Mouse (Mus musculus): ENCODE results near the gene Ngfr.

The Ngfr gene

DNA sequence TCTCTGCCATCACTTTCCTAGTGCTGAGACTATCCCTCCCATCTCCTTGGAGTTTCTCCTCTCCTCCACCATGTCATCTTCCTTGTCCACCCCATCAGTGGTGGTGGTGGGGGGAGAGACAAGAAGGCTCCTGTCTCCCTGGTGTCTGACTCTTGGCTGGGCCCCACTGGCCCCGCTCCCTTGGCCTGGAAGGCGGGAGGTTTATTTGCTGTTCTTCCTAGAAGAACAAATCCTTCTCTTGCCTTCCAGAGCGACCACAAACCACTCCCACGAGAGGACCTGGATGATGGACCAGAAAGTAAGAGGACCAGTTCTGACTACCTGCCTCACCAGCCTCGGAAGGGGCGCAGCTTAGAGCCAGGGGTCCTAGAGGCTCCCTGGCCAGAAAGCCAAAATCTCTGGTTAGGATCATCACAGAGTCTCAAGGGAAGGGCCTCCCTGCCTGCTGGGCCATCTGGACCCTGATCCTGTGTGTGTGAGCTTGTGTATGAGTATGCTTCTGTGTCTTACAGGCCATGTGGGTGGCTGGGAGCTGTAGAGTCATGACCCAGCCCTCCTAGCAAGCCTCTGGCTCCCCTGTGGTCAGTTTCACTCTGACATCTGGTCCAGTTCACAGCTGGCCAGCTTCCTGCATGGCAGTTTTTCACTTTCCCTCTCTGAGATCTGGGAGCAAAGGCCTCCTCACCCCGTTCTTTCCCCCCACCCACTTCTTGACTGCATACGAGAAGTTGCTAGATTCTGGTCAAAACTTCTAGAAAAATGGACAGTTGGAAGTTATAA, 19.4 kb downstream of the Ngfr start:
- no peak for DNase-seq (ENCODE audit: inconsistent ontology term)

DNA sequence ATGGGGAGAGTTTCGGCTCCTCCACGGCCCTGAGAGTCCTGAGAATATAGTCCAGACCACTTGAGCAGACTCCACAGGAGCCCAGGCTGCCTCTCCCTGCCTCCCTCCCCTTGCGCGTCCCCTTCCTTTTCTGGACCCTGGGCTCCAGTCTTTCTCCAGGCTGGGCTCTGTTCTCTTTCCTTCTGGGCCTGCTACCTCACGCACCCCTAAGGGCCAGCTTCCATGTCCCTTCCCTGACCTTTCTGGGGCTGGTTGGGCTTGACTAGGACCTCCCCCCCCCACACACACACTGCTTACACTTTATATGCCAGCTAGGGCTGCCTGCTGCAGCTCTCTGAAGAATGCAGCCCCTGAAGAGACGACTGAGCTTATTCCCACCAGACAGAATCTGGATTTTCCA, 20.2 kb downstream of the Ngfr start:
- DNase-seq (ENCODE audit: inconsistent ontology term): no peak

DNA sequence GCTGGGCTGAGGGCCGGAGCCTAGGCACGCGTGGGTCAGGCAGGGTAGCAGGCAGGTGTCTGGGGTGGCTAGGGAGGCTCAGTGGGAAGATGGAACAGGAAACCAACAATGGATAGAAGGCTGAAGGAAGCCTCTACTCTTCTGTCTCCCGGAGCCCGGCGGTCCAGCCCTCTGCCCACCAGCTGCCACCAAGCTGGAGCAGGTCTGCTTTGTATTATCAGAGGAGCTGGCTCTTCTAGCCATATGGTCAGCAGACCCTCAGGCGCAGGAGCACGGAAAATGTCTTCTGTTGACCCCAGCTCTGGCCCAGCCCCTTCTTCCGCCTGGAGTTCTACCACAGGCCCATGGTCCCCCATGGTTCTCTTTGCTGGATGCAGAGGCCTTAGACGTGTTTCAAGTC, 22.2 kb downstream of the Ngfr start:
- DNase-seq (ENCODE audit: inconsistent ontology term): no peak

DNA sequence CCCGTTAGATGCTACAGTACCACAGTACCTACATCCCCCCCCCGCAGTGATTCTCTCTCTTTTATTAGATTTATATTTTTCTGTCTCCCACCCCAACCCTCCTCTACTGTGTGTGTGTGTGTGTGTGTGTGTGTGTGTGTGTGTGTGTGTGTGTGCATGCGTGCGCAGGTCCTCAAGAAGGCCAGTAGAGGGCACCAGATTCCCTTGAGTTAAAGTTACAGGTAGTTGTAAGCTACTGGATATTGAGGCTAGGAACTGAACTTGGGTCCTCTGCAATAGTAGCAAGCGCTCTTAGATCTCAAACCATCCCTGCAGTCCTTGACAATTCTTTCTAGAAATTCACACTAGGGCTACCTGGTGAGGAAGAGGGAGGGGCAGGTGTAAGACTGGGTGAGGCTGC, 23.7 kb downstream of the Ngfr start:
- no peak for DNase-seq (ENCODE audit: inconsistent ontology term)

DNA sequence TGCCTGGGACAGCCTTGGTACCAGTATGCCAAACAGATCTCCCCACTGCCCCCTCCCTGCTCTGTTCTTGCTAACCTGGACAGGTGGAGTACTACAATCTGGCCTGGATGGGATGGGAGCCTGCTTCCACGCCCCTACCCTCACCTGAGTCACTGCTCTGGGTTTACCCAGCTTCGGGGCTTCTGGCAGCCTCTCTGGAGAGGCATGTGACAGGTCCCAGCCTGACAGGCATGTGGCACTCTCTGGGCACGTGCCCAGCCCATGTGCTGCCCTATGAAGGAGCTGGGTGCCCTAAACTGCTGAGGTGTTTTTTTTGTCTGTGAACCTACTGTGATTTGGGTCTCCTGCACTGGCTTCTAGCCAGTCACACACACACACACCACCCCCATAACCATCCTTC, 26.8 kb downstream of the Ngfr start:
- no peak for DNase-seq (ENCODE audit: inconsistent ontology term)

DNA sequence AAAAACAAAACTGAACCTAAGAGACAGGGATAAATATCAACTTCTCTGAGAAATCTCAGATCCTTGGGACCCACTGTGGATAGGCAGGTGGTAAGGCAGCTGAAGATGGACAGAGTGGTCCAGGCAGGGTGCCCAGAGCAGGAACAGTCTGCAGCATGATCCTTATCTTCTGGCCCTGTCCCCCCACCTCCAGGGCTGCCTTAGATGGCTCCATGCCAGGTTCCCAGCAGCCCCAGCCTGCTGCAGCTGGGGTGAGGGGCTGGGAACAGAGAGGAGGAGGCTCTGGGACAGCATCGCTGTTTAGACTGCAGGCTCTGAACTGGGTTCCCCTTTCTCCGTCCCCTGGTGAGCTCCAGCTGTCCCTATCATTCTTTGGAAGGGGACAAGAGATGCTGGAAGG, 27.8 kb downstream of the Ngfr start:
- no peak for DNase-seq (ENCODE audit: inconsistent ontology term)

DNA sequence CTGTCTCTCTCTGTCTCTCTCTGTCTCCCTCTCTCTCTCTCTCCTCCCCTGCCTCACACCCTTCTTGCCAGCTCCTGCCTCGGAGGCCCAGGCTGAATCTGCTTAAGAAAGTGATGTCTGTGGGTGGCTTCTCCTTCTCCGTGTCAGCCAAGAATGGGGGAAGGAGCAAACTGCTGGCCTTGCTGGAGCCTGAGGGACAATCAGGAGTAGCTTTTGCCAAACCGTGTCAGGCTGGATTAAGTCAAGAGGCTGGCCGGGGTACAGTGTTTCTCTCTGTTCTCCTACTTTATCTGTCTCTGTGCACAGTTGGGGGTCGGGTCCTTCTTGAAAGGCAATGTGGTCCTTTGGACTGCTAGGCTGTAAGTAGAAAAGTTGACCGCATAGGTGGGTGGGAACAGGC, 29.8 kb downstream of the Ngfr start:
- peak; percentile 34 for DNase-seq (ENCODE audit: inconsistent ontology term)

DNA sequence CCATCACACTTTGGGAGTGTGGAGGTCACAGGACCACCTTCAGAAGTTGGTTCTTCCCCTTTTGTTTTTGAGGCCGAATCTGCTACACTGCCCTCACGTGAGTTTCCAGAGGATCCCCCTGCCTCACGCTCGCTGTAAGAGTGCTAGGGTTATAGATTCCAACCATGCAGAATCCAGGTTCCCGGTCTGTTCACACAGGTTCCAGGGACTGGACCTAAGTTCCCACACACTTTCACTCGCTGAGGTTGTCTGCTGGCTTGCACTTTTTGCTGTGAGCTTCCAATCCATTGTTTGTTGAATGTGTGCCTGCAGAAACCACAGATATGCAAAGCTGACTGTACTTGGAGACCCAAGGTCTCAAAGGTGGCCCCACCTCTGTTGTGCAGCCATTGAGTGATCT, 30.5 kb downstream of the Ngfr start:
- DNase-seq (ENCODE audit: inconsistent ontology term): peak; percentile 14

DNA sequence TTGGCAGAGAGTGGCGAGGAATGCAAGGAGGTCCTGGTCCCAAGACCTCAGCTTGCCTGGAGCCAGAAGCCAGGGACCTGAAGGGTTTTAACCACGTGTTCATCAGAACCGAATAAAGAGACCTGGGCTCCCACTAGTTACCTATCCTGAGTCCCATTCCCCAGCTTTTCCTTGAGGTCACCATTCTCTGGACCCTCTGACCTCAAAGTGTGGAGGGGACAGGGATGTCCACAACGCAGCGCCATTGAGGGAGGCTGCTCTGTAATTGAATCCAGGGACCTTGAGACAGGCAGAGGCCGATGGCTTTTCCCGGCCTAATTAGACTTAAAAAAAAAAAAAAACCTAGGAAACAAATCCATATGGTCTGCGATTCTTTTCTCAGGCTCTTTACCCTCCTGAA, 32.3 kb downstream of the Ngfr start:
- DNase-seq (ENCODE audit: inconsistent ontology term): no peak

DNA sequence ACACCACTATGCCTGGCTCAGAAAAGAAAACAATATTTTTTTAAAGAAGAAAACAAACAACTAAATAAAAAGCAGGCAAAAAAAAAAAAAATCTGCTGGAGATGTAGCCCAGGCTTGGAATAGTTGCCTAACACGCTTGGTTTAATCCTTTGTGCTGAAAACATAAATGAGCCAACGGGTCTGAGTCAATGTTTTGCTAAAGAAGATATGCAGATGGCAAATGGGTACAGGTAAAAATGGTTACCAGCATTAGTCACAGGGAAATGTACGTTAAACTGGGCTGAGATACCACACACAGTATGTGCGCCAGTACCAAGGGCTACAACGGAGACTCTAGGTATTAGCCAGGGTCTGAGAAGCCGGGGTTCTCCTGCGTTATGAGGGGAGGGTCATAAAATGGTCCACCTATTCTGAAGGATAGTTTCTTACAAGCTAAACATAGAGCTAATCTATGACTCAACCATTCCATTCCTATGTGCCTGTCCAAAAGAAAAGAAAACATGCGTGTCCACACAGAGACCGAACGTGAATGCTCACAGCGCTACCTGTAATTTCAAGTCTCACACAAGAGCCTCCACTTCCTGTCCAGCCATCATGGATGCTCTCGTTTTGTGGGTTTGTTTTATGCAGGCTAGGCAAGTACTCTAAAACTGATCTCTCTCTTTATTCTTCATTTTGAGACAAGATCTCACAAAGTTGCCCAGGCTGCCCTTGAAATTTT, 37.1 kb downstream of the Ngfr start:
- DNase-seq (ENCODE audit: inconsistent ontology term): no peak

DNA sequence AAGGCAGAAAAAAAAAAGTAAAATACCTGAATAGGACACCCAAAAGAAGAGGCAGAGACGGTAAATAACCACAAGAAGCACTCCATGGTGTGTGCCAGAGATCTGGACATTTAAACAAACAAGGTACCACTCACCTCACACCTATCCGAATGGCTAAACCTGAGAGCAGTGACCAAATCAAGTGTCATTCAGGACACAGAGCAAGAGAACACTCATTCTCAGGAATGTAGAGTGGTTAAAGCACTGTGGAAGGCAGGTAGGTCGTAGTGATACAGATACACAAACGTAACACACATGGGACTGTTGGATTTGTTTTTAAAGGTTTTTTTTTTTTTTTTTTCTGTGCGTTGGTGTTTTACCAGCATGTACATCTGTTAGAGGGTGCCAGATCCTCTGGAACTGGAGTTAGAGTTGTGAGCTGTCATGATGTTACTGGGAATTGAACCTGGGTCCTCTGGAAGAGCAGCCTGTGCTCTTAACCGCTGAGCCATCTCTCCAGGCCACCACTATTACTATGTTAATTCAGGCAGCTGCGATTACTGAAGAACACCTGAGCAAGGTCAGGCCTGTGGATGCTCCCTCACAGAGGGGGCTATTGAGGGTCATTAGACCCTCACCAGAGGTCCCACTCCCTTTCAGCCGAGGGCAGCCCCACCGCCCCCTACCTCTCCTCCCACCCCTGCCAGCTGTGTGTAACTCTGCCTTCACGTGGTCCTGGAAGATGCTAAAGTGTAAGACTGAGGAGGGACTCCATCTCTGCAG, 41.3 kb downstream of the Ngfr start:
- no peak for DNase-seq (ENCODE audit: inconsistent ontology term)

DNA sequence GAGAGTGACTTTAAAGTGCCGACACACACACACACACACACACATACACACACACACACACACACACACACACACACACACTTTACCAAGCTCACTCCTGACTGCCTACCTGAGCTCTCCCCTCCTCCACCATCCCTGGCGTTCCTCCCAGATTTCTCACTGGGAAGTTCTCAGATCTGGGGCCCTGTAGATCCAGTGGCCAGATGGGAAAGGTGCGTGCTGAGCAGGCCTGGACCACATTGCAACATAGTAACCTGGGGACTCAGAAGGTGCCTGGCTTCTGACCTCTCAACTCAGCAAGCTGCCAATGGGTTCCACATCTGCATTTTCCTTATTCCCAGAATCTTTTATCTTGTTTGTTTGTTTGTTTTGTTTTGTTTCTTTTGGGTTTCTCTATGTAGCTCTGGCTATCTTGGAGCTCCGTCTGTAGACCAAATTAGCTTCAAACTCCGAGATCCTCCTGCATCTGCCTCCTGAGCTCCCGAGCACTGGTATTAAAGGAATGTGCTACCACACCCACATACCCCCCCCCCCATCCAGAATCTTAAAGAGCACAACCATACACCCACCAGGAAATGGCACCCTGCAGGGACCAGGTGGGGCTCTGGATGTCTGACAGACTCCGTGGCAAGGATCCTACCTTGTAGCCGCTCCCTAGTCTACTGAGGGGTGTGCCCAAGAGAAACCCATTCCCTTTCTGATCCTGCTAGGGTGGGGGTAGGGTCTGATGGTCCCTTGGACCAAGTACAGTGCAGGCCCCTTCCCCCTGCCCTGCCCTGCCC, 42.8 kb downstream of the Ngfr start:
- DNase-seq (ENCODE audit: inconsistent ontology term): no peak

DNA sequence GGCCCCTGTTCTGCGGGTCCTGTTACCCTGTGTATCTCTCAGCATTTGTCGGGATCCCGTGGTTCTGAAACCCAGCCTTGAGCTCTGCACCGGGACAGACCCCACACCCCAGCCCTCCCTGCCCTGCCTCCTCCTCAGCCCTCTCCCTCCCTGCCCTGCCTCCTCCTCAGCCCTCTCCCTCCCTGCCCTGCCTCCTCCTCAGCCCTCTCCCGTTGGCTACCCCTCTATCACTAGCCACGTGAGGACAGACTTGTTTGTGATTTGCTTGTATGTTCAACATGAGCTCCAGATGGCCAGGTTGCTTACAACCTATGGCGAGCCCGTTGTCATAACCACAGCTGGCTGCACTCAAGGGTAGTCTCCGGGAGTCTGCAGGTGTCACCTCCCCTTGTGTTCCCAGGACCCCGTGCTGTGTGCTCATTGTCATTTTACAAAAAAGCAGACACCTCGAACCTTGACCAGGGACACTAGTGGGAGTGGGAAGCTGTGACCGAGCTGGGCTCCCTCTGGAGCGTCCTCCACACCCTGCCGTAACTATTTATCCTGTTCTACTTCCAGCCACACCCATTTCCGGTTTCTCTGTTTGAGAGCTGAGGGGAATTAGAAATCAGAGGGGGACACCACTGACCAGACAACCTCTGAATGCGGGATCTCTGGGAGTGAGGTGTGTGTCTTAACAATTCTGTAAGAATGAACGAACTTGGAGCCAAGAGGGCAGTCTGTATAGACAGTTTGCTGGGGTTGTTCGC, 46.7 kb downstream of the Ngfr start:
- no peak for DNase-seq (ENCODE audit: inconsistent ontology term)

DNA sequence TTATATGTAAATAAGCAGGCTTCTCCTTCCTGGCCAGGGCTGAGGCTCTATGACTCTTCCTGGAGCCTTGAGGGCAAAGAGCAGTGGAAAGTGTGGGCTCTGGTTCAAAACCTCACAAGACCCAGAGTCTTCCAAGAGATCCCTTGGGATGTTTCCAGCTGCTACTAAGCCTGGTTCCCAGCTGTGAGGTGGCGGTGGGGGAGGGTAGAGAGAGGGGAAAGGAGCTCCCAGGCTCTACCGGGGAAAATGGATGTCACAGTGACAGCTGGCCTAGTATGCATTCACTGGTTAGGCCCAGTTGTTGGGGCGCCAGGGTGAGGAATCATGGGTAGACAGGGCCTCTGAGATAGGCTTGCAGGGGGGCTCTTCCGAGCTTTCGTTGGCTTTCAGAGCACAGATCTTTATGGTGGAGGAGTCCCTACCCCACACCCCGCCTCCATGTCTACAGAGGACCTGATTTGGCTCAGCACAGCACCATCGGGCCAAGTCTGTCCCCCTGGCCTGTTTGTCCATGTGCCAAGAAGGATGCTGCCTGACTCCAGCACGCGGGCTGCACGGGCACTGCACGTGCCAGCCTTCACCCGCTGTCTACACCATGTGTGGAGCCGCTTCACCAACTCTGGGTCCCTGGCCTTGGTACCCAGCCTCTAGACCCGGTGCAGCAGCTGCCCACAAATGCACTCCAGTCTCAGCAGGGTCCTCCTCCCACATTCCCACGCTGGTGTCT, 49.0 kb downstream of the Ngfr start:
- no peak for DNase-seq (ENCODE audit: inconsistent ontology term)

DNA sequence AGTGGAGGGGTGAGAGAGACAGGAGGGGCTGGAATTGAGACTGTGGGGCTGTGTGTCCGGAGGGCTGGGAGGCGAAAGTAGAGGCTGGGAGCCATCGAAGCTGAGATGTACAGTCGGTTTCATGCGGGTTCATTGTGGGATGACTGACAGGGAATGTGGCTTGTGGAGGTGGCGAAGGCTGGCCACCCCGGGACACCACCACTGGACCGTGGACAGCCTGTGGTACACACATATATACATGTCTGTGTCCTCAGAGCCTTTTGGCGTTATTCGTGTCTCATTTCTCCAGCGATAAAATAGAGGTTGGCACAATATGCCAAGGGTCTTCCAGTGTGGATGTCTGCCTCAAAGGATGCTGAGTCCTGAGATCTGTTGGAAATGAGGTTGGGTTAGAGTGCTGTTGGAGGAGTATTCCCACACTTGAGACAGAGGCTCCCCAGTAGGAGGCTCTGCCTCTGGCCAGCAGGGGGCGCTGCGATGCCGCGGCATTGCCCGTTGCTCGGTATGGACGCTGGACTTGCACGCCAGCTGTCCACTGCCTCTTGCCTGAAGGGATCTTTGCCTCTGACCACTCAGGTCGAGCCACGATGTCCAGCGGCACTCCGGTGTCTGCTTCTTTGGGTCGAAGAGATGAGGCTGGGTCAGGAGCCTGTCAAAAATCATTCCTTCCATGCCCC, 53.9 kb downstream of the Ngfr start:
- DNase-seq (ENCODE audit: inconsistent ontology term): peak; percentile 85

DNA sequence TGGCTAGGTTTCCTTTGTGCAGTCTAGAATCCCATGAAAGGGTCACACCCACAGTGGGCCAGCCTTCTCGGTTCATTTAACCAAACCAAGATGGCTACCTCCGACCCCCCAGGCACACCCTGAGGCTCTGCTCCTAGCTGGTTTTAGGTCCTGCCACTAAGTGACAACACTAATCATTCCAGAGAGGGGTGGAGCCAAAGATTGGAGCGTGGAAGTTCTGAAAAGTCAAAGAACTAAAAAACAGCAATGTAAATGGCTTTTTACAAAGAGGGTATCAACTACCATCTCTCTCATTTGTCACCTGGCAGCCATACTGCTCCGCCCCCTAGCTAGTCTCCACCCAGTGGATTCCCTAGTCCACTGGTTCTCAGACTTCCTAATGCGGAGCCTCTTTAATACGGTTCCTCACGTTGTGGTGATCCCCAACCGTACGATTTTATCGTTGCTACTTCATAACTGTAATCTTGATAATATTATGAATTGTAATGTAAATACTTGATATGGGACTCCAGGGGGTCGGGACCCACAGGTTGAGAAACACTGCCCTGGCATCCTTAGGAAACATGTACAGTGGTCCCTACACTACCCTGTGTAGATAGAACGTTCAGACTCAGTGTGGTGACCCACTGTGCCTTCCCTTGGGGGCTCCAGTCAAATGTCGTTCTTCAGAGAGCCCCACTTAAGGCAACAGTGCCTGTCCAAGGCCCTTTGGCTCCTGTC, 55.0 kb downstream of the Ngfr start:
- no peak for DNase-seq (ENCODE audit: inconsistent ontology term)

DNA sequence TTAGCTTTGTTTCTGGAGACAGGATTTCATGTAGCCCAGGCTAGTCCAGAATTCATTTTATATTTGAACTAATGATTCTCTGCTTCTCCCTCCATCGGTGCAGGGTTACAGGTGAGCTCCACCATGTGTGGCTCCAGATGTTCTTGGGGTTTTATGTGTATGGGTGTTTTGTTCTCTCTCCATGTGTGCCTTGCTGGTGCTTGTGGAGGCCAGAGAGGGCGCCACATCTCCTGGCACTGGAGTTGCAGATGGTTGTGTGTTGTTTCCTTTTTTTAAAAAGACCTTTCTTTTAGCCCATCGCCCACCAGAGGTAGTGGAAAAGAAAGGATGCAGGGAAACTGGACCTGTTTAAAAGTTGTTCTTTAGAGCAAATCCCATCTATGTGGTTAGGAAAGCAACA, 59.3 kb downstream of the Ngfr start:
- DNase-seq (ENCODE audit: inconsistent ontology term): no peak

DNA sequence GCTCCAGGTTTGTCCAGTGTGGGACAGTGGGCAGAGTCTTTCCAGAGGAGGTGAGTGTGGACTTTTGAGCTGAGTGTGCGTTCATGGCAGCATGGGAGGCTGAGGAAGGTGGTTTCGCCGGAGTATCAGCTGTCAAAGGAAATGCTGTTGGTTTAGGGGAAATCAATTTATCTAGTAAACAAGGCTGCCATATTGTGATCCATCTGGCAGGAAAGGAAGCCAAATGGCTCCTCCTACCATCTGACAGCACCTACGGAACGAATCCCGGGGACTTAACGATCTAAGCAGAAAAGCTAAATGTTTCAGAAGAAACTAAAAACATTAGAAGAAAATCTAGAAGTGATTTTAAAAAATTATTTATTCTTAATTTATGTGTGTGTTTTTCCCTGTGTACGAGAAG, 60.2 kb downstream of the Ngfr start:
- no peak for DNase-seq (ENCODE audit: inconsistent ontology term)

DNA sequence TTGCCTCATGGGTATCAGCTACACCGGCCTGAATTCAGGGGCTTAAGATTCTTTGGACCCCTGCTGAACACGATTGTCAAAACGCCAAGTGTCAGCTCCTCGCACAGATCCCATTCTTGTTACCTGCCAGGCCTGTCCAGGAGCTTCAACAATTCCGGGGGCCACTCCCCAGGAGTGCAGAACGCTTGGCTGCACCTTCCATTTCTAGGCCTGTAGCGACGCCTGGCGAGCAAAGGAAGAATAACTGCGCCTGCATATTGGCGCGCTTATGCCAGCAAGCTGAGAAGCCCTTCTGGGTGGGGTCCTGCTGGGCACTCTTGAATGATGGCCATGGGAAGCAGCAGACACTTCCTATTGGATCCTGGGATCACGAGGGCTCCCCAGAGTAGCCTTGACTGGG, 66.0 kb downstream of the Ngfr start:
- DNase-seq (ENCODE audit: inconsistent ontology term): peak; percentile 54
